Mouse (Mus musculus): ENCODE data around the gene Ushbp1. TPM values are rescaled to one million over a fixed set of nuclear protein-coding genes. Genes with fewer than 3 reads are reported as not detected.

Gene Ushbp1
- total and polyA plus RNA-seq, 3 experiments, result 0.04 to 0.07 TPM; not detected in 1

DNA sequence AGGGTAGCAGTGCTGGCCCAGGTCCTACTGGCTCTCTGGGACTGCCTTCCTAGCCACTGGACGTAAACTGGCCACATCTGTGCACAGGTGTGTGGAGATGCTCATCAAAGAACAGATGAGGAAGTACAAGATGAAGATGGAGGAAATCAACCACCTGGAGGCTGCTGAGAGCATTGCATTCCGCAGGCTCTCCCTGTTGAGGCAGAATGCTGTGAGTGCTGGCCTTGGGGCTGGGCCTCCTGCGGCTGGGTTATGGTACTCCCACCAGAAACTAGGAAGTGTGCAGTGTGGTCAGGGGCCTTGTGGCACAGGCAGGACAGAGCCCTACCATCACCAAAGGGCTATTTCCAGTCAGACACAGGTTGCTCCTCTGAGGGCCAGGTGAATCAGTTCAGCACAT, 37.6 kb downstream of the Ushbp1 start:
- H3K9me3 ChIP-seq (replicated peaks; ENCODE audit: insufficient read depth, low read length), result no peaks in the 10 kb centered on the region
- peak in 1 of 3 experiments; percentile 10; a peak in 1 of 6 replicates for TF ChIP-seq CTCF (IDR thresholded peaks at IDR 0.05 in 2 of 3, conservative IDR thresholded peaks at IDR 0.05 in 1 of 3; ENCODE audit: control insufficient read depth in 1 of 3, insufficient read depth in 1 of 3, low read depth in 2 of 3, low read length in 3 of 3, poor library complexity in 1 of 3, severe bottlenecking in 1 of 3)
- TF ChIP-seq CHD2 (IDR thresholded peaks at IDR 0.05; ENCODE audit: low read length), result no peak
- no peak for DNase-seq (ENCODE audit: low read depth, low spot score)
- no peaks in the 10 kb centered on the region for H3K27me3 ChIP-seq (ENCODE audit: control insufficient read depth in 1 of 2, insufficient read depth in 2 of 2, low read length in 2 of 2)
- no peak overlapping the region for H3K9ac ChIP-seq (ENCODE audit: control insufficient read depth, low read depth, low read length, poor library complexity, severe bottlenecking)
- H3K27ac ChIP-seq (ENCODE audit: control insufficient read depth, low read depth, low read length), result no peak overlapping the region
- peaks cover 0 to 2% of the 10 kb centered on the region in 2 experiments; a peak in 1 of 4 replicates for H3K36me3 ChIP-seq (ENCODE audit: control insufficient read depth in 1 of 2, insufficient read depth in 2 of 2, low read length in 2 of 2)
- H3K4me3 ChIP-seq (ENCODE audit: control insufficient read depth in 1 of 2, insufficient read depth in 1 of 2, low read depth in 2 of 2, low read length in 2 of 2), result no peak overlapping the region
- H3K4me1 ChIP-seq (ENCODE audit: control insufficient read depth in 1 of 2, insufficient read depth in 2 of 2, low read length in 2 of 2), result no peaks in the 10 kb centered on the region
- no peaks in the 10 kb centered on the region for H3K79me2 ChIP-seq (ENCODE audit: control insufficient read depth, insufficient read depth, low read length, poor library complexity)

DNA sequence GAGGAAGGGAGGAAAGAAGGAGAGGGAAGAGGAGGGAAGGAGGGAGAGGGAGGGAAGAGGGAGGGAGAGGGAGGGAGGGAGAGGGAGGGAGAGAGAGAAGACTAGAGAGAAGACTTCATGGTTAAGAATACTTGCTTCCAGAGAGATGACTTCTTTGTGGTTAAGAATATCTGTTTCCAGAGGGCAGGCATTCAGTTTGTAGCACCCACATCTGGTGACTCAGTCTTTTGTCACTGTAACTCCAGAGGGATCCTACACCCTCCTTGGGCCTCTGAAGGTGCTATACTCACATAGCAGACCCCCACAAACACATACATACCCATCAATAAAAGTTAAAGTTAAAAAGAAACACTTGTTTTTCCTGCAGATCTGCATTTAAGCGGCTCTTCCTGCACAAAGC, 44.1 kb downstream of the Ushbp1 start:
- H3K9me3 ChIP-seq (replicated peaks; ENCODE audit: insufficient read depth, low read length), result no peaks in the 10 kb centered on the region
- H3K27me3 ChIP-seq (ENCODE audit: control insufficient read depth in 1 of 2, insufficient read depth in 2 of 2, low read length in 2 of 2), result no peaks in the 10 kb centered on the region
- no peak overlapping the region for H3K27ac ChIP-seq (ENCODE audit: control insufficient read depth, low read depth, low read length)
- no peak for DNase-seq (ENCODE audit: low read depth, low spot score)
- no peak overlapping the region for H3K9ac ChIP-seq (ENCODE audit: control insufficient read depth, low read depth, low read length, poor library complexity, severe bottlenecking)
- no peaks in the 10 kb centered on the region for H3K79me2 ChIP-seq (ENCODE audit: control insufficient read depth, insufficient read depth, low read length, poor library complexity)
- no peaks in the 10 kb centered on the region for H3K4me1 ChIP-seq (ENCODE audit: control insufficient read depth in 1 of 2, insufficient read depth in 2 of 2, low read length in 2 of 2)
- H3K36me3 ChIP-seq (ENCODE audit: control insufficient read depth in 1 of 2, insufficient read depth in 2 of 2, low read length in 2 of 2), result peaks cover 0 to 4% of the 10 kb centered on the region in 2 experiments; a peak in 2 of 4 replicates
- H3K4me3 ChIP-seq (ENCODE audit: control insufficient read depth in 1 of 2, insufficient read depth in 1 of 2, low read depth in 2 of 2, low read length in 2 of 2), result no peak overlapping the region
- no peak for TF ChIP-seq USF2 (IDR thresholded peaks at IDR 0.05; ENCODE audit: borderline replicate concordance in 1 of 2, insufficient read depth in 1 of 2, low read depth in 1 of 2, low read length in 2 of 2)
- no peak for TF ChIP-seq MAZ (IDR thresholded peaks at IDR 0.05; ENCODE audit: low read depth, low read length)
- no peak for TF ChIP-seq TBP (IDR thresholded peaks at IDR 0.05; ENCODE audit: low read depth, low read length)
- TF ChIP-seq NELFE (IDR thresholded peaks at IDR 0.05; ENCODE audit: low read depth, low read length), result no peak
- no peak for TF ChIP-seq NRF1 (IDR thresholded peaks at IDR 0.05; ENCODE audit: insufficient read depth, low read depth, low read length, poor library complexity, severe bottlenecking)
- TF ChIP-seq ZKSCAN1 (IDR thresholded peaks at IDR 0.05; ENCODE audit: low read depth, low read length), result no peak
- TF ChIP-seq ELF1 (IDR thresholded peaks at IDR 0.05; ENCODE audit: low read depth, low read length), result no peak

DNA sequence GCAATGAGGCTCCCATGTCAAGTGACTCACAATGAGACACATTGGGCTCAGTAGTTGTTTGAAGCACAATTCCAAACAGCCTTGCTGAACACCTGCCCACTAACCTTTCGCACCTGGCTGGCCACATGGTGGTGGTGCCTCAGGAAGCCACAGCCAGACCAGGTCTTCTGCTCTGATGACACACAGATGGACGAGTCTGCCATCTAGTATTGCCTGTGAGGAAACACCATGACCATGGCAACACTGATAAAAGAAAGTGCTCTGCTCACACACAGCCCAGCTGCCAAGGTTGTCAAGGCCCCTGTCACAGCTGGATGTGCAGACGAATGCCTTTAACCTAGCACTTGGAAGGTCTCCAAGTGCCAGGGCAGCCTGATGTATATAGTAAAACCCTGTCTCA, 44.5 kb downstream of the Ushbp1 start:
- H3K4me1 ChIP-seq (ENCODE audit: control insufficient read depth in 1 of 2, insufficient read depth in 2 of 2, low read length in 2 of 2), result no peaks in the 10 kb centered on the region
- DNase-seq (ENCODE audit: low read depth, low spot score), result no peak
- H3K36me3 ChIP-seq (ENCODE audit: control insufficient read depth in 1 of 2, insufficient read depth in 2 of 2, low read length in 2 of 2), result peaks cover 0 to 3% of the 10 kb centered on the region in 2 experiments; a peak in 2 of 4 replicates
- no peaks in the 10 kb centered on the region for H3K27me3 ChIP-seq (ENCODE audit: control insufficient read depth in 1 of 2, insufficient read depth in 2 of 2, low read length in 2 of 2)
- no peaks in the 10 kb centered on the region for H3K79me2 ChIP-seq (ENCODE audit: control insufficient read depth, insufficient read depth, low read length, poor library complexity)
- H3K4me3 ChIP-seq (ENCODE audit: control insufficient read depth in 1 of 2, insufficient read depth in 1 of 2, low read depth in 2 of 2, low read length in 2 of 2), result no peak overlapping the region
- H3K9me3 ChIP-seq (replicated peaks; ENCODE audit: insufficient read depth, low read length), result no peaks in the 10 kb centered on the region
- no peak overlapping the region for H3K27ac ChIP-seq (ENCODE audit: control insufficient read depth, low read depth, low read length)
- TF ChIP-seq TCF12 (IDR thresholded peaks at IDR 0.05; ENCODE audit: low read depth, low read length) (no peak), MXI1 (IDR thresholded peaks at IDR 0.05; ENCODE audit: low read depth, low read length) (no peak), MEF2A (IDR thresholded peaks at IDR 0.05; ENCODE audit: extremely low read depth, insufficient replicate concordance, low read depth, low read length, poor library complexity, severe bottlenecking) (no peak), ETS1 (IDR thresholded peaks at IDR 0.05; ENCODE audit: low read depth, low read length) (no peak), MAZ (IDR thresholded peaks at IDR 0.05; ENCODE audit: low read depth, low read length) (no peak), RAD21 (IDR thresholded peaks at IDR 0.05; ENCODE audit: low read depth, low read length) (no peak), CHD2 (IDR thresholded peaks at IDR 0.05; ENCODE audit: low read length) (no peak), ZC3H11A (IDR thresholded peaks at IDR 0.05; ENCODE audit: low read depth, low read length) (no peak), MYB (IDR thresholded peaks at IDR 0.05; ENCODE audit: low read depth, low read length) (no peak), CTCF (IDR thresholded peaks at IDR 0.05 in 2 of 3, conservative IDR thresholded peaks at IDR 0.05 in 1 of 3; ENCODE audit: control insufficient read depth in 1 of 3, insufficient read depth in 1 of 3, low read depth in 2 of 3, low read length in 3 of 3, poor library complexity in 1 of 3, severe bottlenecking in 1 of 3) (no peak), CHD1 (IDR thresholded peaks at IDR 0.05; ENCODE audit: low read depth, low read length) (no peak), ZMIZ1 (IDR thresholded peaks at IDR 0.05; ENCODE audit: low read depth, low read length) (no peak), UBTF (IDR thresholded peaks at IDR 0.05; ENCODE audit: borderline replicate concordance, insufficient read depth, low read depth, low read length) (no peak), ZNF384 (IDR thresholded peaks at IDR 0.05; ENCODE audit: low read depth, low read length) (no peak), POLR2AphosphoS5 (IDR thresholded peaks at IDR 0.05; ENCODE audit: borderline replicate concordance, low read depth, low read length) (no peak), ZKSCAN1 (IDR thresholded peaks at IDR 0.05; ENCODE audit: low read depth, low read length) (no peak)
- H3K9ac ChIP-seq (ENCODE audit: control insufficient read depth, low read depth, low read length, poor library complexity, severe bottlenecking), result no peak overlapping the region

Data from MEL (cell line).